Mouse (Mus musculus) liver, embryonic 16.5 days (tissue): Measurements from ENCODE around the gene Nadsyn1. TPM values are rescaled to one million over a fixed set of nuclear protein-coding genes. Genes with fewer than 3 reads are reported as not detected.
A peak's percentile ranks its signal among the peaks of the same experiment; 100 is the strongest.

Source experiments
- ATAC-seq: fragments of 200-750 bp; cut with Nextera tagmentation; 2 replicates; pipeline ENCODE4 v1.8.0; 2017; ENCODE audit warnings: low read depth, mild to moderate bottlenecking, moderate number of reproducible peaks, moderate library complexity
- H3K27ac ChIP-seq: fragments of 300-500 bp; sonication (generic); 2 replicates; pipeline ENCODE4 v1.5.1; 2014; ENCODE audit warnings: mild to moderate bottlenecking, low read length
- H3K27me3 ChIP-seq: fragments of 300-500 bp; sonication (generic); 2 replicates; pipeline ENCODE4 v1.6.1; 2014; ENCODE audit warnings: low read depth, low read length, mixed read lengths; ENCODE audit not compliant: control insufficient read depth, insufficient read depth
- H3K36me3 ChIP-seq: fragments of 300-500 bp; sonication (generic); 2 replicates; pipeline ENCODE4 v1.6.1; 2014; ENCODE audit warnings: mild to moderate bottlenecking; ENCODE audit not compliant: control insufficient read depth, insufficient read depth
- H3K4me1 ChIP-seq: fragments of 300-500 bp; sonication (generic); 2 replicates; pipeline ENCODE4 v1.6.1; 2014; ENCODE audit warnings: low read depth, low read length, mixed read lengths; ENCODE audit not compliant: control insufficient read depth
- H3K4me2 ChIP-seq: fragments of 300-500 bp; sonication (generic); 2 replicates; pipeline ENCODE4 v1.6.1; 2014; ENCODE audit warnings: low read depth, low read length, mixed read lengths
- H3K4me3 ChIP-seq: fragments of 300-500 bp; sonication (generic); 2 replicates; pipeline ENCODE4 v1.5.1; 2014; ENCODE audit warnings: low read depth, mild to moderate bottlenecking, low read length
- H3K9ac ChIP-seq: fragments of 300-500 bp; sonication (generic); 2 replicates; pipeline ENCODE4 v1.6.1; 2014; ENCODE audit warnings: low read depth, low read length
- H3K9me3 ChIP-seq: fragments of 300-500 bp; sonication (generic); replicated peaks from 2 replicates; pipeline ENCODE4 v1.6.1; 2016; ENCODE audit warnings: low read length; ENCODE audit not compliant: control insufficient read depth
- WGBS: fragments of 180-500 bp; shearing (Covaris S2); extraction: QIAGEN DNeasy Blood & Tissue Kit; methylation state at CpG from one replicate; pipeline ENCODE4 v1.1.7; 2014; ENCODE audit not compliant: insufficient replicate concordance; 5-methylcytosine and 5-hydroxymethylcytosine counted together
- polyA plus RNA-seq: library from polyadenylated mRNA; unstranded; fragments of >200 nt; fragmentation: Nextera tagmentation; extraction: Ambion mirVana; gene quantifications from 2 replicates; pipeline ENCODE4 v1.2.1, GENCODE M21; 2015

Nadsyn1 gene
- polyA plus RNA-seq, 1 experiment from 2014 or later, result 9.1 TPM

GRCm38 (mm10) chr7:143821241-143821640, 1.4 kb downstream of the Nadsyn1 start:
- ATAC-seq, result no peak
- Histone ChIP-seq H3K4me1 (peaks cover 17% of the 10 kb centered on the region), H3K4me3 (no peak overlapping the region), H3K9ac (no peak overlapping the region), H3K36me3 (peaks cover 8% of the 10 kb centered on the region; the same call in 1 of the 2 replicates), H3K4me2 (peak overlapping the region; percentile 80), H3K27me3 (no peaks in the 10 kb centered on the region), H3K9me3 (no peaks in the 10 kb centered on the region), H3K27ac (no peak overlapping the region)
- 56% methylated on average over 2 of the region's 2 CpGs for WGBS

- H3K36me3 ChIP-seq, result peaks cover 15% of the 10 kb centered on the region
- no peaks in the 10 kb centered on the region for H3K27me3 ChIP-seq
- 66% methylated on average over 4 of the region's 4 CpGs for WGBS
- ATAC-seq, result no peak
- H3K9me3 ChIP-seq, result no peaks in the 10 kb centered on the region
- H3K27ac ChIP-seq, result no peak overlapping the region
- no peak overlapping the region for H3K9ac ChIP-seq
- H3K4me3 ChIP-seq, result no peak overlapping the region
- no peak overlapping the region for H3K4me2 ChIP-seq
- peaks cover 17% of the 10 kb centered on the region for H3K4me1 ChIP-seq
Measured at GRCm38 (mm10) chr7:143819201-143819600, 3.4 kb downstream of the Nadsyn1 start.

GRCm38 (mm10) chr7:143808909-143809308, 13.7 kb downstream of the Nadsyn1 start:
- peaks cover 19% of the 10 kb centered on the region for H3K36me3 ChIP-seq
- WGBS, result 39% methylated on average over 1 of the region's 1 CpGs
- no peak overlapping the region for H3K4me2 ChIP-seq
- no peak overlapping the region for H3K9ac ChIP-seq
- no peak overlapping the region for H3K27ac ChIP-seq
- ATAC-seq, result no peak
- H3K4me1 ChIP-seq, result no peaks in the 10 kb centered on the region
- H3K4me3 ChIP-seq, result no peak overlapping the region
- H3K9me3 ChIP-seq, result no peaks in the 10 kb centered on the region
- H3K27me3 ChIP-seq, result no peaks in the 10 kb centered on the region

- peak; percentile 35; the same call in 1 of the 2 replicates for ATAC-seq
- no peaks in the 10 kb centered on the region for H3K27me3 ChIP-seq
- H3K27ac ChIP-seq, result no peak overlapping the region
- H3K4me1 ChIP-seq, result no peaks in the 10 kb centered on the region
- 57% methylated on average over 5 of the region's 5 CpGs for WGBS
- no peaks in the 10 kb centered on the region for H3K9me3 ChIP-seq
- H3K9ac ChIP-seq, result no peak overlapping the region
- peaks cover 6% of the 10 kb centered on the region for H3K36me3 ChIP-seq
- H3K4me2 ChIP-seq, result no peak overlapping the region
- no peak overlapping the region for H3K4me3 ChIP-seq
Measured at GRCm38 (mm10) chr7:143805199-143805624, 17.4 kb downstream of the Nadsyn1 start.

- Histone ChIP-seq H3K4me2 (no peak overlapping the region), H3K27me3 (no peaks in the 10 kb centered on the region), H3K4me1 (no peaks in the 10 kb centered on the region), H3K9ac (no peak overlapping the region), H3K9me3 (no peaks in the 10 kb centered on the region), H3K4me3 (no peak overlapping the region), H3K36me3 (peaks cover 9% of the 10 kb centered on the region), H3K27ac (no peak overlapping the region)
- WGBS, result 69% methylated on average over 8 of the region's 8 CpGs
- ATAC-seq, result no peak
Measured at GRCm38 (mm10) chr7:143801195-143802065, 21.2 kb downstream of the Nadsyn1 start.

- 43% methylated on average over 1 of the region's 1 CpGs for WGBS
- Histone ChIP-seq H3K4me1 (no peaks in the 10 kb centered on the region), H3K27ac (no peak overlapping the region), H3K4me3 (no peak overlapping the region), H3K4me2 (no peak overlapping the region), H3K9ac (no peak overlapping the region), H3K9me3 (no peaks in the 10 kb centered on the region), H3K27me3 (no peaks in the 10 kb centered on the region), H3K36me3 (peaks cover 12% of the 10 kb centered on the region)
- ATAC-seq, result no peak
Measured at GRCm38 (mm10) chr7:143800770-143801169, 21.9 kb downstream of the Nadsyn1 start.

- H3K9ac ChIP-seq, result no peak overlapping the region
- no peak overlapping the region for H3K27ac ChIP-seq
- no peaks in the 10 kb centered on the region for H3K9me3 ChIP-seq
- no peaks in the 10 kb centered on the region for H3K4me1 ChIP-seq
- WGBS, result 63% methylated on average over 4 of the region's 4 CpGs
- ATAC-seq, result no peak
- peaks cover 11% of the 10 kb centered on the region for H3K36me3 ChIP-seq
- no peak overlapping the region for H3K4me3 ChIP-seq
- H3K27me3 ChIP-seq, result no peaks in the 10 kb centered on the region
- H3K4me2 ChIP-seq, result no peak overlapping the region
Measured at GRCm38 (mm10) chr7:143798783-143799182, 23.9 kb downstream of the Nadsyn1 start.

GRCm38 (mm10) chr7:143793121-143793520, 29.5 kb downstream of the Nadsyn1 start:
- no peaks in the 10 kb centered on the region; the same call in none of the 2 replicates for H3K4me1 ChIP-seq
- H3K36me3 ChIP-seq, result peaks cover 4% of the 10 kb centered on the region
- H3K4me3 ChIP-seq, result no peak overlapping the region
- H3K9me3 ChIP-seq, result no peaks in the 10 kb centered on the region
- H3K9ac ChIP-seq, result no peak overlapping the region
- ATAC-seq, result peak; percentile 61
- 0 out of 2 replicates have a peak overlapping the region, but pooled peaks have one; percentile 34 for H3K27ac ChIP-seq
- no peaks in the 10 kb centered on the region for H3K27me3 ChIP-seq
- 40% methylated on average over 4 of the region's 4 CpGs for WGBS
- no peak overlapping the region for H3K4me2 ChIP-seq

GRCm38 (mm10) chr7:143792336-143792985, 30.2 kb downstream of the Nadsyn1 start:
- Histone ChIP-seq H3K9me3 (no peaks in the 10 kb centered on the region), H3K27me3 (no peaks in the 10 kb centered on the region), H3K4me3 (no peak overlapping the region), H3K9ac (no peak overlapping the region), H3K27ac (peak overlapping the region; percentile 66), H3K4me2 (no peak overlapping the region), H3K4me1 (no peaks in the 10 kb centered on the region; the same call in none of the 2 replicates), H3K36me3 (peaks cover 4% of the 10 kb centered on the region; the same call in 1 of the 2 replicates)
- ATAC-seq, result peak; percentile 66
- 57% methylated on average over 6 of the region's 6 CpGs for WGBS
